In the genomic region with DNA sequence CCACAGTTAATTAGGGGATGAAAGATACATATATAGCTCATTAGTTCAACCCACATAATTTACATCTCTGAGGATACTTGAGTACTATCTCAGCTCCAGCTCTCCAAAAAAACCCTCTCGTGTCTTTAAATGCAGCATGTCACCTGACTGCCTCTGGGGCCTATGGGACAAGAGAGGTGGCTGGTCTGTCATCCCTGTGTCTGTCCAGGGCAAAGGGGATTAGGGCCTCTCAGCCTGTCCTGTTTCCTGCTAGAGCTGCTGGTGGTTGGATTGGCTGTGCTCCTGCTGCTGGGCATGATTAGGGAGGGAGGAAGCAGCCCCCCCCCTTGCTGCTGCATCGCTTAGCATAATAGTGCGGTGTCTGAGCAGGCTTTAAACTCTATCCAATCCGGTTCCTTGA, we compare ENCODE assay signal across 12 mouse cellular contexts.
A peak's percentile ranks its signal among the peaks of the same experiment; 100 is the strongest.
DNase-seq lines count a peak whose midpoint lies in the region; ATAC-seq and TF ChIP-seq lines count a peak whose summit lies in the region.
"Had no signal": no experiment of that assay in that cellular context is flagged by ENCODE, and none has a peak within 500 bp of the region (broad histone marks: within the 10 kb centered on the region; RNA-seq: fewer than 3 reads in every experiment).

No protein-coding gene starts in this region.

- no peak overlapping the region for H3K4me3 ChIP-seq in hindbrain, embryonic 14.5 days (replicated peaks; ENCODE audit: low read length)
- no peak overlapping the region for H3K4me3 ChIP-seq in midbrain, postnatal 0 days (ENCODE audit: low read depth, low read length)
- no peak overlapping the region for H3K4me3 ChIP-seq in thymus, adult 2 months (ENCODE audit: control insufficient read depth, insufficient read depth, low read length)
- H3K4me3 ChIP-seq: limb, embryonic 15.5 days had no signal

- peak; percentile 13 for DNase-seq in embryo, embryonic 11 days
- no peak for DNase-seq in embryo, embryonic 10.5 days (ENCODE audit: low spot score)
- peak; percentile 87 for DNase-seq in brain, embryonic 14.5 days (ENCODE audit: low read depth)
- DNase-seq in hindbrain, embryonic 14.5 days (ENCODE audit: low spot score) = no peak
- peak; percentile 55 for DNase-seq in midbrain, postnatal 0 days (ENCODE audit: low spot score)
- DNase-seq in lung, postnatal 10 days = no peak
- DNase-seq in thymus, adult 2 months = no peak
- DNase-seq in cerebellum, adult 11-12 months = no peak
- DNase-seq: adrenal gland, postnatal 14 days; heart, postnatal 4 days; kidney, adult 8-10 months had no signal

- no peak overlapping the region for H3K4me2 ChIP-seq in hindbrain, embryonic 14.5 days (replicated peaks)
- H3K4me2 ChIP-seq in midbrain, postnatal 0 days (ENCODE audit: low read depth, low read length, poor library complexity, severe bottlenecking) = no peak overlapping the region
- H3K4me2 ChIP-seq: limb, embryonic 15.5 days had no signal

- H3K4me1 ChIP-seq in hindbrain, embryonic 14.5 days (replicated peaks; ENCODE audit: control insufficient read depth, insufficient read depth, low read length) = peaks cover 22% of the 10 kb centered on the region
- peaks cover 14% of the 10 kb centered on the region; the same call in 1 of the 2 replicates for H3K4me1 ChIP-seq in midbrain, postnatal 0 days (ENCODE audit: insufficient read depth, low read length)
- H3K4me1 ChIP-seq in thymus, adult 2 months (replicated peaks; ENCODE audit: control insufficient read depth, insufficient read depth, low read length) = no peaks in the 10 kb centered on the region
- H3K4me1 ChIP-seq: limb, embryonic 15.5 days had no signal

- H3K27ac ChIP-seq in hindbrain, embryonic 14.5 days = peak overlapping the region; percentile 9; the same call in 1 of the 2 replicates
- peak overlapping the region; percentile 32; the same call in 1 of the 2 replicates for H3K27ac ChIP-seq in midbrain, postnatal 0 days (ENCODE audit: low read depth, low read length)
- H3K27ac ChIP-seq in thymus, adult 2 months (ENCODE audit: control insufficient read depth, insufficient read depth, low read length) = no peak overlapping the region
- H3K27ac ChIP-seq: limb, embryonic 15.5 days had no signal

- H3K27me3 ChIP-seq in hindbrain, embryonic 14.5 days (ENCODE audit: control insufficient read depth, insufficient read depth, low read length) = no peaks in the 10 kb centered on the region
- no peaks in the 10 kb centered on the region for H3K27me3 ChIP-seq in midbrain, postnatal 0 days (ENCODE audit: insufficient read depth, low read length)
- H3K27me3 ChIP-seq in thymus, adult 2 months (ENCODE audit: control insufficient read depth, insufficient read depth, low read length) = no peaks in the 10 kb centered on the region
- H3K27me3 ChIP-seq: limb, embryonic 15.5 days had no signal

- no peaks in the 10 kb centered on the region for H3K9me3 ChIP-seq in hindbrain, embryonic 14.5 days (ENCODE audit: control insufficient read depth, low read length)
- H3K9me3 ChIP-seq in midbrain, postnatal 0 days (ENCODE audit: low read length) = no peaks in the 10 kb centered on the region
- H3K9me3 ChIP-seq: limb, embryonic 15.5 days had no signal

- no peaks in the 10 kb centered on the region for H3K36me3 ChIP-seq in hindbrain, embryonic 14.5 days (replicated peaks; ENCODE audit: control insufficient read depth, insufficient read depth)
- no peaks in the 10 kb centered on the region for H3K36me3 ChIP-seq in midbrain, postnatal 0 days (ENCODE audit: insufficient read depth, low read length)
- no peaks in the 10 kb centered on the region for H3K36me3 ChIP-seq in thymus, adult 2 months (ENCODE audit: control insufficient read depth, insufficient read depth, low read length)
- H3K36me3 ChIP-seq: limb, embryonic 15.5 days had no signal

- H3K9ac ChIP-seq in hindbrain, embryonic 14.5 days = no peak overlapping the region
- no peak overlapping the region for H3K9ac ChIP-seq in midbrain, postnatal 0 days (replicated peaks; ENCODE audit: low read length, poor library complexity, severe bottlenecking)
- H3K9ac ChIP-seq: limb, embryonic 15.5 days had no signal

- TF ChIP-seq POLR2A in brain, embryonic 14.5 days (IDR thresholded peaks at IDR 0.05; ENCODE audit: borderline replicate concordance, extremely low read depth, insufficient read depth, insufficient read length, poor library complexity, severe bottlenecking) = no peak
- TF ChIP-seq POLR2A in thymus, adult 2 months (IDR thresholded peaks at IDR 0.05; ENCODE audit: control insufficient read depth, extremely low read depth, insufficient read depth, low read length, poor library complexity) = no peak

- no peak for TF ChIP-seq CTCF in brain, embryonic 14.5 days (IDR thresholded peaks at IDR 0.05; ENCODE audit: borderline replicate concordance, extremely low read depth, insufficient read depth, insufficient read length)
- TF ChIP-seq CTCF in midbrain, postnatal 0 days (IDR thresholded peaks at IDR 0.05) = no peak
- TF ChIP-seq CTCF in thymus, adult 2 months (IDR thresholded peaks at IDR 0.05; ENCODE audit: borderline replicate concordance, control insufficient read depth, extremely low read depth, insufficient read depth, low read length, poor library complexity) = no peak

- ATAC-seq in hindbrain, embryonic 14.5 days (ENCODE audit: low FRiP score) = peak; percentile 76
- peak; percentile 80 for ATAC-seq in midbrain, postnatal 0 days (ENCODE audit: low FRiP score)

- WGBS in hindbrain, embryonic 14.5 days = 18% methylated on average over 4 of the region's 4 CpGs
- 10% methylated on average over 4 of the region's 4 CpGs for WGBS in midbrain, postnatal 0 days
- WGBS in thymus, adult 2 months = 75% methylated on average over 4 of the region's 4 CpGs

Comparison
In these comparisons a context has a peak if more than half of its experiments do, and no peak if none do; other contexts are left out.
1. DNase-seq: peak in embryo, embryonic 11 days (single experiment), brain, embryonic 14.5 days (single experiment) and midbrain, postnatal 0 days (single experiment); none in embryo, embryonic 10.5 days (single experiment), hindbrain, embryonic 14.5 days (single experiment), lung, postnatal 10 days (single experiment), thymus, adult 2 months (single experiment) and cerebellum, adult 11-12 months (single experiment).